Mouse (Mus musculus) thymus, postnatal 0 days (tissue): ENCODE data around the gene Tmem88. TPM values are rescaled to one million over a fixed set of nuclear protein-coding genes. Genes with fewer than 3 reads are reported as not detected.

Experiments used
- DNase-seq: peaks from one replicate; pipeline ENCODE4 v3.0.0-alpha.2; 2015; ENCODE audit warnings: low spot score
- polyA plus RNA-seq: library from polyadenylated mRNA; unstranded; fragments of >200 nt; fragmentation: Nextera tagmentation; extraction: Ambion mirVana; gene quantifications from 2 replicates; pipeline ENCODE4 v1.2.1, GENCODE M21; 2015

The Tmem88 gene
- polyA plus RNA-seq, 1 experiment from 2014 or later, result 12.9 TPM

GRCm38 (mm10) chr11:69386758-69387157 lies 11.3 kb downstream of the Tmem88 start:
- no peak for DNase-seq

- DNase-seq, result no peak
Observed at GRCm38 (mm10) chr11:69384979-69385378, 13.1 kb downstream of the Tmem88 start.

- no peak for DNase-seq
Observed at GRCm38 (mm10) chr11:69382478-69383105, 15.4 kb downstream of the Tmem88 start.

GRCm38 (mm10) chr11:69381356-69381755 lies 16.7 kb downstream of the Tmem88 start:
- DNase-seq, result no peak

GRCm38 (mm10) chr11:69379600-69379999 lies 18.4 kb downstream of the Tmem88 start:
- no peak for DNase-seq

GRCm38 (mm10) chr11:69377766-69378165 lies 20.3 kb downstream of the Tmem88 start:
- no peak for DNase-seq

- DNase-seq, result no peak
Observed at GRCm38 (mm10) chr11:69375646-69376045, 22.4 kb downstream of the Tmem88 start.

- no peak for DNase-seq
Observed at GRCm38 (mm10) chr11:69373223-69373965, 24.6 kb downstream of the Tmem88 start.

GRCm38 (mm10) chr11:69372780-69373170 lies 25.3 kb downstream of the Tmem88 start:
- no peak for DNase-seq

GRCm38 (mm10) chr11:69372056-69372779 lies 25.8 kb downstream of the Tmem88 start:
- DNase-seq, result no peak

- DNase-seq, result no peak
Observed at GRCm38 (mm10) chr11:69371601-69372000, 26.4 kb downstream of the Tmem88 start.

- no peak for DNase-seq
Observed at GRCm38 (mm10) chr11:69370817-69371215, 27.2 kb downstream of the Tmem88 start.

GRCm38 (mm10) chr11:69369990-69370816 lies 27.8 kb downstream of the Tmem88 start:
- no peak for DNase-seq

GRCm38 (mm10) chr11:69369215-69369989 lies 28.6 kb downstream of the Tmem88 start, which contains the start of gene Chd3:
Chd3 (minus strand) TSS chr11:69369406.
- DNase-seq, result no peak

- peak; percentile 25 for DNase-seq
Observed at GRCm38 (mm10) chr11:69368356-69369214, 29.4 kb downstream of the Tmem88 start.

GRCm38 (mm10) chr11:69367616-69368355 lies 30.2 kb downstream of the Tmem88 start:
- no peak for DNase-seq

GRCm38 (mm10) chr11:69366855-69367615 lies 31.0 kb downstream of the Tmem88 start:
- no peak for DNase-seq
